Mouse (Mus musculus) MN1 (cell line): ENCODE measurements around the gene Insm2.

Source experiments
- DNase-seq: peaks from one replicate; pipeline ENCODE4 v3.0.0-alpha.2; 2016; ENCODE audit warnings: low spot score

Insm2 gene

GRCm38 (mm10) chr12:55604411-55604810, 5.2 kb downstream of the Insm2 start:
- no peak for DNase-seq

- DNase-seq, result no peak
These were observed 8.7 kb downstream of the Insm2 start for GRCm38 (mm10) chr12:55607902-55608301.

- no peak for DNase-seq
These were observed 11.6 kb downstream of the Insm2 start for GRCm38 (mm10) chr12:55610812-55611211.

GRCm38 (mm10) chr12:55620321-55620720, 21.1 kb downstream of the Insm2 start:
- DNase-seq, result peak; percentile 62

- DNase-seq, result no peak
These were observed 23.5 kb downstream of the Insm2 start for GRCm38 (mm10) chr12:55622615-55623245.

GRCm38 (mm10) chr12:55623254-55623653, 24.0 kb downstream of the Insm2 start:
- no peak for DNase-seq

GRCm38 (mm10) chr12:55626711-55627110, 27.5 kb downstream of the Insm2 start:
- no peak for DNase-seq

GRCm38 (mm10) chr12:55648011-55648525, 48.8 kb downstream of the Insm2 start:
- DNase-seq, result no peak
